Mouse (Mus musculus): ENCODE results near the gene Txnrd1.

Txnrd1 gene

GRCm38 (mm10) chr10:82833926-82834325 is at the start of gene Txnrd1:
Gene Txnrd1, plus strand, starts transcription at chr10:82833951.
- DNase-seq (ENCODE audit: low read depth, low spot score): peak; percentile 34

GRCm38 (mm10) chr10:82789181-82789580 is 44.6 kb upstream of the Txnrd1 start:
- no peak for DNase-seq (ENCODE audit: low read depth, low spot score)

DNA sequence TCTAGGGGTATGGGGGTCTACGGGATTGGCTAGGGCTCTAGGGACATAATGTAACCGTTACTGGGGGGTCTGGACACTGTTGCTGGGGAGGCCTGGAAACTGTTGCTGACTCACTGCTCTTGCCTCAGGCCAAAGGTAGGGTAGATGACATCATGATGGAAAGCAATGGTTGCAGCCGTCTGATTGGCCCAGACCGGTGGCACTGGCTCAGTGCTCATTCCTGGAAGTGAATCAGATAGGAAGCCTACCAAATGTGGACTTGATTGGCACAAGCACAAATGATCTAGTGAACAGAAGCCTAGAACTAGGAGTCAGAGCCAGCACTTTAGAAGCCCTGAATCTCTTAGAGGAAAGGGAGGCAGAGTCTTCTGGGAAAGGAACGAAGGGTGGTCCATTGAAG is 43.2 kb upstream of the Txnrd1 start:
- DNase-seq (ENCODE audit: low read depth, low spot score): no peak

GRCm38 (mm10) chr10:82791713-82792112 is 42.0 kb upstream of the Txnrd1 start:
- DNase-seq (ENCODE audit: low read depth, low spot score): no peak

DNA sequence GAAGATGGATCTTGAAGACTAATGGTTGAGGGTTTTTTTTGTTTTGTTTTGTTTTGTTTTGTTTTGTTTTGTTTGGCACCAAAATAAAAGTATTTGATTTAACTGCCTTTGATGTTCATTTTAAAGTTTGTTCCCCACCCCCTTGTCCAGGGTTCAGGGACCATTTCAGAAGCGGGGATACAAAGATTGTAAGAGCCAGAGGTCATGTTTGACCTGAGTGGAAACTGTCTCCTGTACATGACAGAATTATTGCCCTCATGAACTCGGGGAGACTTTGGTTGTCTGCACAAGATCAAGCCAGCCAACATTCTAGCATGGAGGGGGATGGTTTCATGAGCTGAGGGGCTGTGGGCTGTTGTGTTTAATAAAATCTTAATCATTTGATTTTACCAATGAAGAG is 41.4 kb upstream of the Txnrd1 start:
- no peak for DNase-seq (ENCODE audit: low read depth, low spot score)

DNA sequence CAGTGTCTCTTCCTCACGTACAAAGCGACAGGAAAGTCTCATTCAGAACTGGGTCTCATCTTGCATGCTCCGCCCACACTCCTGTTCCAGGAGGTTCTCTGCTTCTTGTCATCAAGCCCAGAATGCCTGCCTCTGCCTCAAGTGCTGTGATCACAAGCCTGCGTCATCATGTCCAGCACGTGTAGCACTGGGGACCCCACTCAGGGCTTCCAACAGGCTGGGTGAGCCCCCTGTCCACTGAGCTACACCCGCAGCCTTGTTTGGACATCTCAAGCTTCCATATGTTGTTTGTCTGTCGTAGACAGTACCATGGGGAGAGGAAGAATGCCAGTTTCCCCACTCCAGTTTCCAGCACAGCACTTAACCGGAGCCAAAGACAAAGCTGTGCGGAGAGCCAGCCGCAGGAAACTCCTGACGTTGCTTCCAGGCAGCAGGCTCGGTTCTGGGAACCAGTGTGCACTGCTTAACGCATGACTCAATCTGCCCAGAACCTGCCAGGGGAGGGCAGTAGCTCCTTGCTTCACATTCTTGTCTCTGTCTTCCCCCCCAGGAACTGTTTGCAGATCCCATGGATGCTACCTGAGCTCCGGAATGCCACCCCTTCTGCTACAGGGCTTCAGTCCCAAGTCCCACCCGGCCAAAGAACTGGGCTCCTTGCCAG is 38.5 kb upstream of the Txnrd1 start:
- no peak for DNase-seq (ENCODE audit: low read depth, low spot score)

GRCm38 (mm10) chr10:82795767-82796166 is 38.0 kb upstream of the Txnrd1 start:
- no peak for DNase-seq (ENCODE audit: low read depth, low spot score)

GRCm38 (mm10) chr10:82796471-82797118 is 37.2 kb upstream of the Txnrd1 start:
- DNase-seq (ENCODE audit: low read depth, low spot score): no peak

DNA sequence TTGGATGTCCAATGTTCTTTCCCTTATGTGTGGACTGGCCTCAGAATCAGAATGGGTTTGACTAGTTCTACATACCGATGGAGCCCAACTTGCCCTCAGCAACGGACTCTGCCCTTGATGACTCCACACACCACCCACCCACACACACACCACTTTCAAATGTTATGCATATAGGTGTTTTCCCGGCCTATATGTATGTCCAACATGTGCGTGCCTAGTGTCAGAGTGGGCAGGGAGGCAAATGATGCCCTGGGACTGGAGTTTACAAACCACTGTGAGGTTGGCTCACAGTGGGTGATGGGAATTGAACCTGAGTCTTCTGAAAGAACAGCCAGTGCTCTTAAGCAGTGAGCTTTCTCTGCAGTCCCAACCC is 36.6 kb upstream of the Txnrd1 start:
- no peak for DNase-seq (ENCODE audit: low read depth, low spot score)

DNA sequence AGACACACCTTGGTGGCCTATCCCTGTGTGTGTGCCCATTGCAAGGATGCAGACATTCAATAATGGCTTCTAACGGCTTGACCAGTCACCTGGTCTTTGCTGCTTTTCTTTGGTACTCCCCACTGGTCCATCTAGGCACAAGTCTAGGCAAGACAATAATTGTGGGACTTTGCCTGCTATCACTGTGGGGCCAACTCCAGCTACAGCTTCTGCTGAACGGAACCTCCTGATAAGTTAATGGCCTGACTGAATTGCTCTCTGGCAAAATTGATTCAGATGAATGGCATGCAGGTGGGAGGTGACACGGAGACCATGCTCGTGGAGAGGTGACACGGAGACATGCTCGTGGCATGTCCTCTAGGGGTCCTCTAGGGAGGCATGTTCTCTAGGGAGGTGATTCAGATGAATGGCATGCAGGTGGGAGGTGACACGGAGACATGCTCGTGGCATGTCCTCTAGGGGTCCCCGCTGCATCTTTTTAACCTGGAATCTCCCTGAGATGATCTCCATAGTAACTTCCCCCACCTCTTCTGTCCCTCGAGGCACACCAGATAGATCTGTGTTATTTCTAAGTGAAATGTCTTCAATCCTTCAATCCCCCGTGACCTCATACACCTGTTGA is 35.3 kb upstream of the Txnrd1 start:
- DNase-seq (ENCODE audit: low read depth, low spot score): no peak

DNA sequence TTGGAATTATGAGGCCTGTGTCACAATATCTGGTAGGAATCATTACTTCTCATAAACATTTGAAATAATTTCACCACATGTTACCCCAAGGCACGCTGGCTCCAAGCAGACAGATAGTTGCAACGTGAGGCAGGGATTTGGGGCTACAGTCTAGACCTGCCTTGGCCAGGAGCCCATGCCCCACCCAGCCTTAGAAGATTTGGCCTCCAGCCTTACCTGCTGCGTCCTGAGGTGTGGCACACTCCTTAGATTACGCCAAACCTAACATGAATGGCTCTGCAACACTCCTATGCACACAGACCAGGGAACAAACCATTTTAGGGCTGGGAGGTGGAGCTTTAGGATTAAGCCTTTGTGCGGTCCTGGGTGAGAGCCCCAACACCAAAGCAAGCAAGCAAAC is 33.7 kb upstream of the Txnrd1 start:
- DNase-seq (ENCODE audit: low read depth, low spot score): no peak

- no peak for DNase-seq (ENCODE audit: low read depth, low spot score)
These were observed 29.4 kb upstream of the Txnrd1 start for GRCm38 (mm10) chr10:82804396-82804795.

DNA sequence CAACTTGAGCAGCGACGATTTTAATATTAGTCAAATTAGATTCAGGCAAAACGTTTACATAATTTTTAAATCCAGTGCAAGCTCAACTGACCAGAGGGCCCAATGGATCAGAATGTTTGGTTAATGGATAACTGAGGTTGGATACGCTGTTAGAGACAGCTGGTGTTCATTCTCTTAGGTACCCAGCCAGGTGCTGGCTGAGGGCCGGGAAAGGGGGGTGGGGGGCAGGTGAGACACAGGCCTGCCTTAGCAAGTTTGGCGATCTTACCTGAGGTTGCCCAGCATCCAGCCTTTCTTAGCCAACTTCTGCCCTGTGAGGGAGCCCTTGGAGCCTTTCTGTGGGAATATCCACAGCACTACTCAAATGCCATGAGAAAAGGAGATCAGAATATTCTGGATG is 28.6 kb upstream of the Txnrd1 start:
- DNase-seq (ENCODE audit: low read depth, low spot score): no peak

DNA sequence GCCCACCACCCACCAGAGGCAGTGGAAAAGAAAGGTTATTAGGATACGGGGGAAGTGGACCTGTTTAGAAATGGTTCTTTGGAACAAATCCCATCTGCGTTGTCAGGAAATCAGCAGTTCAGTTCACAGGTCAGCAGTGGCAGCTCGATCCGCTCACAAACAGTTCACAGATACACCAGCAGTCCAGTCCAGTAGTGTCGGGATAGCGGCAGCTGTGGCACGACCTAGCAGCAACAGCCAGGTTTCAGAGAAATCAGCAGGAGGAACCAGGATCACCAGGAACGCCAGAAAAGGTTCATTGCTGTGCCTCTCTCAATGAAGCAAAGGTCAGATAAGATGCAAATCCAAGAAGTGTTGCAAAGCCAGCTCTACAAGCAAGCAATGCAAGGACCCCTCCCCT is 27.3 kb upstream of the Txnrd1 start:
- no peak for DNase-seq (ENCODE audit: low read depth, low spot score)

- DNase-seq (ENCODE audit: low read depth, low spot score): no peak
These were observed 26.5 kb upstream of the Txnrd1 start for GRCm38 (mm10) chr10:82807238-82807637.

DNA sequence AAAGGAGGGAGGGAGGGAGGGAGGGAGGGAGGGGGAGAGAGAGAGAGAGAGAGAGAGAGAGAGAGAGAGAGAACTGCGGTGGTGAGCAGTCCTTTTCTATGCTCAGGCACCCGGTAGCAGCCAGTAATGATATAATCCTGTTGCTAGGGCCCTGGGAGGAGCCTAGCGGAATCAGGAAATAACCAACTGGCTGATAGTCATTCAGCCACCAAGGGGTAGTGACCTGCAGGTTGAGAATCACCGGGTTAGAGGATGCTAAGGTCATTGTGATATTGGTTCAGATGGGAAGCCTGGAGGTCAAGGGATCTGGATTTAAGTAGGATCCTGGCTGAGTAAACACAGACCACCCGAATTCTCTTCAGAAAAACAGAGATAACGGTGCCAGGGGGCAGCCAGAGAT is 25.6 kb upstream of the Txnrd1 start:
- DNase-seq (ENCODE audit: low read depth, low spot score): no peak

DNA sequence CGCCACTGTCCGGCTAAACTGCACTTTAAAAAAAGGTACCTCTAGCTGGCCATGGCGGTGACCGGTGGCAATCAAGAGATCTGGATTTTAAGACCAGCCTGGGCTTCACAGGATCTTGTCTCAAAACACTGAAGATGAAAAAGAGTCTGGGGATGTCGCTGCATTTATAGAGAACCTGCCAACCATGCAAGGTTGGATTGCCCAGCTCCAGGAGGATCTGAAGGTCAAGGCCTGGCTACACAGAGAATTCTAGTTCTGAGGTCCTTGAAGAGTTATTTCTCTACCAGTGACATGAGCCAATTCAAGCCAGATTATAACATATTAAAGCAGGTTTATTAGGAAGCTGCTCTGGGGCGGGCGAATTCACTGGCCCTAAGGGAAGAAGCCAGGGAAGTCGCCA is 24.9 kb upstream of the Txnrd1 start:
- DNase-seq (ENCODE audit: low read depth, low spot score): no peak

GRCm38 (mm10) chr10:82809352-82809751 is 24.4 kb upstream of the Txnrd1 start:
- no peak for DNase-seq (ENCODE audit: low read depth, low spot score)

DNA sequence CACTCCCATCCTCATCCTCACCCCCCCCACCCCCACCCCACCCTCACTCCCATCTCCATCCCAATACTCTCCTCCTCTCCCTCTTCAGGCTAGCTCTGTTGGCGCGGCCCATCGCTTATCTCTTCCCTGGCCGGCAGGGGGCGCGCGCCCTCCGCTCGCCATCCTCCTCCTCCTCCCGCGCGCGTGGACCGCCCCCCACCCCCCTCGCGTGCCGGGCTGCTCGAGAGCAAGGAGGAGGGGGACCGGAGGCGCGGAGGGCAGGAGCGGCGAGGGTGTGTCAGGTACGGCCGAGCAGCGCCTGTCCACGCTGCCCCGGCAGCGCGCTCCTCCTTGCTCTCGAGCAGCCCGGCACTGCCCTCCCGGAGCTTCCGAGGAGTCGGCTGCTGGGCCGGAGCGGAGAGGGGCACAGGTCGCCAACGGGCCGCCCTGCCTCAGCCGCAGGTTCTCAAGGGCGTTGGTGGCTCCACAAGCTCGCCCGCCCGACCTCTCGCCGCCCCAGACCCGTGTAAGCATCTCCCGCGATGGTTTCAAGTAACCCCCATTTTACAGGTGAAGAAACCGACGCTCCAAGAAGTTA is 21.8 kb upstream of the Txnrd1 start:
- DNase-seq (ENCODE audit: low read depth, low spot score): peak; percentile 79

DNA sequence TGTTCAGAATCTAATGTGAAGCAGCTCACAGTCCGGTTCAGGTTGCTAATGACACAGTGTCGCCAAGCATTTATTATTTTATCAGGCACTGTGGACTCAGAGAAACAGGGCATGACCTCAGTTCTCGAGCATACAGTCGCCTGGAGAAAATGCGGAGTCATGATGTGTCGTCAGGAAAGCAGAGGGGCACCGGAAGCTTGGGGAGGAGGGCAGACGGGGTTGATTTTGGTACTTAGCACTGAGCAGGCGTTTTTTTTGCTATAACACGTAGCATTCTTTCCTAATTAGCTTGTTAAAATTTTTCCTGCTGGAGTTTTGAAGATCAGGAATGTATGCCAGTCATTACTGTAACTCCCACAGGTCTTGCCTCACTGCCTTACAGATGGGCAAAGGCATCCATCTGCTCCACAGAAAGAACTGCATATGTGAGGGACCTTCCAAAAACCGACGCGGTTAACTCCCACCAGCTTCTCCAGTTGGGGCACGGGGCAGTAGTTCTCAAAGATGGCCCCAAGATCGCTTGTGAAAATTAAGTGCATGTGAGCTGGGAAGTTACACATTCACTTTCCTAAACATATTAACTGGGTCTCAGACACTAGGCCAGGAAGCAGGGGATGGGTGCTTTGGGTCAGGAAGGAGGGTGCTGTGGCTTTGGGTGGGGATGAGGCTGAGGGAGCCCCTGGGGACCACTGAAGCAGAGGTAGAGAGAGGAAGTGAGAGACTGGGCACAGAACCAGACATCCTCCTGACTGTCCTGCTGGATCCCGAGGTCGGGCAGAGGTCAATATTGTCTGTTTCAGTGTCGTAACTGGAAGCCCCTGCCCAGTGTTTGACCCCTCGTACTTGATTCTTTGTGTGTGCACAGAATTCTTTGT is 19.4 kb upstream of the Txnrd1 start:
- peak; percentile 49 for DNase-seq (ENCODE audit: low read depth, low spot score)

GRCm38 (mm10) chr10:82816441-82816840 is 17.3 kb upstream of the Txnrd1 start:
- no peak for DNase-seq (ENCODE audit: low read depth, low spot score)

GRCm38 (mm10) chr10:82817514-82817913 is 16.2 kb upstream of the Txnrd1 start:
- no peak for DNase-seq (ENCODE audit: low read depth, low spot score)

All from mesoderm, embryonic 11.5 days (tissue).